Mouse (Mus musculus) E14TG2a.4 (cell line): ENCODE data around the gene Gm20696.

Experiments
- H3K27me3 ChIP-seq: 2 replicates; pipeline ENCODE4 v1.6.1; 2014; ENCODE audit warnings: low read length, control low read depth; ENCODE audit not compliant: insufficient read depth
- H3K36me3 ChIP-seq: 2 replicates; pipeline ENCODE4 v1.6.1; 2014; ENCODE audit warnings: low read length, control low read depth; ENCODE audit not compliant: insufficient read depth
- H3K4me1 ChIP-seq: replicated peaks from 2 replicates; pipeline ENCODE4 v1.6.1; 2014; ENCODE audit warnings: low read depth, low read length, control low read depth
- H3K4me3 ChIP-seq: replicated peaks from 2 replicates; pipeline ENCODE4 v1.5.1; 2014; ENCODE audit warnings: mild to moderate bottlenecking, low read length
- H3K9me3 ChIP-seq: 2 replicates; pipeline ENCODE4 v1.6.1; 2014; ENCODE audit warnings: low read length, control low read depth
- CTCF ChIP-seq: conservative IDR thresholded peaks from 2 replicates; pipeline ENCODE4 v1.5.1; 2014; ENCODE audit warnings: low read length
- NANOG ChIP-seq: IDR thresholded peaks from 2 replicates; pipeline ENCODE4 v1.6.1; 2014; ENCODE audit warnings: borderline replicate concordance, low read length, mixed read lengths
- POU5F1 ChIP-seq: IDR thresholded peaks from 2 replicates; pipeline ENCODE4 v1.6.1; 2014; ENCODE audit warnings: low read length, borderline replicate concordance

Gene Gm20696

DNA sequence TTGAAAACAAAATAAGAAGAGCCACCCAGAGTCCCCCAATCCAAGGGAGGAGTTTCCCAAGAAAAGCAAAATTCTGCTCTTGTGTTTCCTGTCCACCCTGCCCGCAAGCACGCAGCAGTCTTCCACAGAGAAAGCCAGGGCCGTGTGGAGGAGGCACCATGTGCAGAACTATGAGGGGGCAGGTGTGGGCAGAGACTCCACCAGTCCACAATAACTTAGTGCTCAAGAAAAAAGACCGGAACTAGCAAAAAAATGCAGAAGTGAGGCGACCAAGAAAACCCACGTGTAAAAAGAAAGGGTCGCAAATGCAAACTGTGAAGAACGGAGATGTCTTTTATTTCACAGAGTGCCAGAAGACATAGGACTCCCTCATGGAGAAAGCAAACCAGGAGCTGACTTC, 371.1 kb downstream of the Gm20696 start:
- Histone ChIP-seq H3K4me3 (no peak overlapping the region), H3K27me3 (no peaks in the 10 kb centered on the region), H3K9me3 (no peaks in the 10 kb centered on the region), H3K4me1 (no peaks in the 10 kb centered on the region), H3K36me3 (no peaks in the 10 kb centered on the region)
- TF ChIP-seq CTCF (no peak), NANOG (no peak), POU5F1 (no peak)

DNA sequence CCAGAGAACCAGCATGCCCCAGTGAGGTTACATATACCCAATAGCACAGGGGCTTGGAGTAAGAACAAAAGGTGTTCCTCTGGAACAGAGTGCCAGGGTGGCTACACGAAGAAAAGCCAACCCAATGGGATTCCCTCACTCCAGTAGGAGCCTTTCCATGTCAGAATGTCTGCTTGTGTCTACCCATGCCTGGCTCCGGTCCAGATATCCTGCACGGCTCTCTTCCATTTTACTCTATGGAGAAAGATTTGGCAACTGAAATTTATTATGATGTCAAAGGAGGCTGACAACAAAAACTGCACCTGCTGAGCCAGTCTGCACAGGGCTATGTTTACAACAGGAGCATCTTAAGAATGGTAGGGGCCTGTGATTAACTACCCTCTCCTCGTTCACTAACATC, 377.4 kb downstream of the Gm20696 start:
- no peaks in the 10 kb centered on the region for H3K36me3 ChIP-seq
- no peaks in the 10 kb centered on the region for H3K27me3 ChIP-seq
- H3K4me3 ChIP-seq, result no peak overlapping the region
- no peaks in the 10 kb centered on the region for H3K9me3 ChIP-seq
- no peaks in the 10 kb centered on the region for H3K4me1 ChIP-seq
- TF ChIP-seq POU5F1, result no peak
- TF ChIP-seq NANOG, result no peak
- TF ChIP-seq CTCF, result no peak

DNA sequence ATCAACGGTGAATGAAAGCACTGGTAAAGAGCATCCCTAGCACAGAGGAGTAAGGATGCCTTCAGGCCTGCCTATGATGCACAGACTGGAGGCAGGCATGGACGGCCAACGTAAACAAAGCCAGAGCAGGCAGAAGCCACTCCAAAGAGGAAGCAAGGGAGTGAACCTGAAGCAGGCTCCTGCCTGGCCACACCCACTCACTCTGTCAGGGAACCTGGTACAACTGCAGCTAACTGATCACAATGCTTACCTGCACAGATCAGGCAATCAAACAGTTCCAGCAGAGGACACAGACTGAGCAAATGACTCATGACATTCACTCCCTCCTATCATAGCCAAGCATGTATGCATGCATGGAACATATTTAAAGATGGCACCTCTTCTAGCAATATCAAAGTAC, 381.6 kb downstream of the Gm20696 start:
- Histone ChIP-seq H3K27me3 (no peaks in the 10 kb centered on the region), H3K9me3 (no peaks in the 10 kb centered on the region), H3K4me1 (no peaks in the 10 kb centered on the region), H3K36me3 (no peaks in the 10 kb centered on the region), H3K4me3 (no peak overlapping the region)
- TF ChIP-seq CTCF (no peak), POU5F1 (no peak), NANOG (no peak)

DNA sequence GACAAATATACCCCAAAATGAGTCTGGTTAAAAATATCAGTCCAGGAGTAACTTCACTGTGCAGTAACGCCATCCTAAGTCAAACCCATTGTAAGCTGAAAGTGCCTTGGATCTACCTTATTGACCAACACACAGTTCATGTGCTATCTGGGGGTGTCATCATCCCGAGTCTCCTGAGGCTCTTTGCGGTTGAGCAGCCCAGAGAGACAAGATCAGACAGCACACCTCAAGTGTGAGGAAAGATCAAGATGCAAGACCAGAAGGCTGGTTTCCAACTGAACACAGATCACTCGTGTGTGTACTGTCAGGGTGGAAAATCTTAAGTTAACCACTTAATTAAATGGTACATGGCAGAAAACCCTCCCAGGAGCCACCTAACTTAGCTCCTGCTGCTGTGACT, 382.6 kb downstream of the Gm20696 start:
- H3K36me3 ChIP-seq, result no peaks in the 10 kb centered on the region
- H3K9me3 ChIP-seq, result no peaks in the 10 kb centered on the region
- H3K4me1 ChIP-seq, result no peaks in the 10 kb centered on the region
- TF ChIP-seq POU5F1, result no peak
- TF ChIP-seq CTCF, result no peak
- TF ChIP-seq NANOG, result no peak
- H3K4me3 ChIP-seq, result no peak overlapping the region
- H3K27me3 ChIP-seq, result 0 out of 2 replicates have a peak, but pooled peaks cover under 1% of the 10 kb centered on the region

DNA sequence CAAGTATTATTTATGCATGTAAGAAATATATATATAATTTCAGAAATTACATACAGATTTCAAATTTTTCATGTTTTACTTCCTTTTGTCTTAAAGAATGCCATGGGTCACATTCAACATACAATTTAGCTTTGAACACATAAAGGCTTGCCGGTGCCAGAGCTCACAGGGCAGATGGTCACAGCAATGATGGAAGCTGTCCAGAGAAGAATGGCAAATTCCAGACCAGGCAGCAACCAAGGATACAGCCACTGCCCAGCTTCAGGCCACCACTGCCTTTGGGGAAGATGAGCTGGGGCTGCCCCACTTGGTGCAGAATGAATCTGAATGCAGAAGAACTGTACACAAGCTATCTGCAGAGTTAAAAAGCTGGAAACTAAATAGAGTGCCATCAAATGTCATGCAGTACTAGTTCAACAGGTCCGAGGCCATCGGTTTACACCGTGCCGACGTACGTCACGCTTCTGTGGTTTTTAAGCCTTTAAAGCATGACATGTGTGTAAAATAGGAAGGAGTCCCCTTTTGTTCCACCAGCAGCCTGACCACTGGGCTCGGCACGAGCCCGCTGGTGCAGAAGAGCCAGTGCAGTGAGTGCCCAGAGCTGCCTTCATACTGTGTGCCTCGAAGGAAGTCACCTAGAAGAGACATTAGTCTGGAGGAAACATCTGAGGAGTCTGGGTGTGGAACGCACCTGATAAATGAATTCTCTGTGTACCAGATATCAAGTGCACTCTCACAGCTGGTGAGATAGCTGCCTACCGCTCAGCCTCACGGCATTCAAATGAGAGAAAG, 383.5 kb downstream of the Gm20696 start:
- Histone ChIP-seq H3K4me3 (no peak overlapping the region), H3K4me1 (no peaks in the 10 kb centered on the region), H3K27me3 (0 out of 2 replicates have a peak, but pooled peaks cover 3% of the 10 kb centered on the region), H3K36me3 (no peaks in the 10 kb centered on the region), H3K9me3 (no peaks in the 10 kb centered on the region)
- TF ChIP-seq CTCF, result no peak
- no peak for TF ChIP-seq NANOG
- TF ChIP-seq POU5F1, result no peak

DNA sequence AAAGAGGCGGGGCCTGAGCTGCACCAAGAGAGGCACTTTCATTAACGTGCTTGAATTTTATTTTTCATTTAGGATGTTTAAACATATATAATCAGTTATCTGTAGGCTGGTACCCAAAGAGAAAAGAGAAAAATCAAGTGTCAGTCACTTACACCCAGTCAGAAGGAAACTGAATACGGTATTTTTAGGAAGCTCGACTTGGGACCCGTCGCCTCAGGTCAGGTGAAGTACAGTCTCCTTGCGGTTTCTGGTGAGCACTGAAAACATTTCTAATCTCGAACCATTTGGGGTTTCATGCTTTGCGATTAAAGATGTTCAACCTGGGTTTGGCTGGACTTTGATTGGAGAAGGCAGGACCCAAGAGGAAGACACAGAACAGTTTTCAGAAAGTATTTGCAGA, 385.2 kb downstream of the Gm20696 start:
- Histone ChIP-seq H3K36me3 (no peaks in the 10 kb centered on the region), H3K9me3 (no peaks in the 10 kb centered on the region), H3K4me1 (no peaks in the 10 kb centered on the region), H3K27me3 (0 out of 2 replicates have a peak, but pooled peaks cover 3% of the 10 kb centered on the region), H3K4me3 (no peak overlapping the region)
- no peak for TF ChIP-seq CTCF
- TF ChIP-seq POU5F1, result no peak
- no peak for TF ChIP-seq NANOG

DNA sequence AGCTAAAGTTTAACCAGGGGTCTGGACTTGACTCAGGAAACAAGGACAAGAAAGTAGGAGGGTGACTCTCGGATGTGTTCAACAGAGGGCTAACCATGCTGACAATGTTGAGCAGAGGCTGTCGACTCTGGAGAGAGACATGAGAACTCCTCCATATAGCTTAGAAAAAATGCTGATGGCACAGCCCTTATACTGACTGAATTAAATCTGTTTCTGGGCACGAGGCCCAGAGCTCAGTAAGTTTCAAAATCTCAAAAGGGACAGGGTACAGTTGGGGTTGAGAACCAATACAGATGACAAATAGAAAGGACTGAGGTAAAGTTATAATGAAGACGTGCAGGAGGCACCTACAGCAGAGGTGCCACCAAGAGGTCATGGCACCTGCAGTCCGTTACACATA, 386.0 kb downstream of the Gm20696 start:
- TF ChIP-seq NANOG (no peak), CTCF (no peak), POU5F1 (no peak)
- Histone ChIP-seq H3K27me3 (0 out of 2 replicates have a peak, but pooled peaks cover 3% of the 10 kb centered on the region), H3K4me3 (no peak overlapping the region), H3K9me3 (no peaks in the 10 kb centered on the region), H3K36me3 (no peaks in the 10 kb centered on the region), H3K4me1 (no peaks in the 10 kb centered on the region)

DNA sequence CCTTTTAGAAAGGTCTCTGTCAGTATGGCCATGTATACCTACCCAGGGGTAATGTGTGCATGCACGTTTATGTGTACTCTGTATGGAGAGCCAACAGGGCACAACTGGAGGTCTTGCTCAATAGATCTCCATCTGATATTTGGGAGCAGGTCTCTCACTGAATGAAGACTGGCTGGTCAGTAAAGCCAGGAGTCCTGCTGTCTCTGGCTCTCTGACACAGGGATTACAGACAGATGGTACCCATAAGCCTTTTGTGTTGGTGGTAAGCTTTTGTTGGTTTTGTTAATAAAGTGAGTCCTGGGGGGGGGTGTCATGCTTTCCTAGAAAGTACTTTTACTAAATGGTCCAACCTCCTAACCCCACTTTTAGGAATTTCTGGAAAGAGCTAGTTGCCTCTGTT, 389.3 kb downstream of the Gm20696 start:
- Histone ChIP-seq H3K9me3 (no peaks in the 10 kb centered on the region), H3K4me3 (no peak overlapping the region), H3K4me1 (no peaks in the 10 kb centered on the region), H3K36me3 (no peaks in the 10 kb centered on the region), H3K27me3 (0 out of 2 replicates have a peak, but pooled peaks cover 3% of the 10 kb centered on the region)
- TF ChIP-seq CTCF (no peak), POU5F1 (no peak), NANOG (no peak)
